Mouse (Mus musculus) activated CD4-positive, CD25-positive, alpha-beta regulatory T cell, adult 4 months (primary cell): ENCODE data around the gene S100a16. TPM values are rescaled to one million over a fixed set of nuclear protein-coding genes. Genes with fewer than 3 reads are reported as not detected.
A peak's percentile ranks its signal among the peaks of the same experiment; 100 is the strongest.

Source experiments
- ATAC-seq: one replicate; pipeline ENCODE4 v1.8.0; 2017
- polyA plus RNA-seq, 2 experiments: library from polyadenylated mRNA; unstranded; fragments of 100-300 nt; shearing (Covaris generic); gene quantifications; one replicate each; pipeline ENCODE4 v1.2.1; 2017

The S100a16 gene
- polyA plus RNA-seq, 2 experiments from 2014 or later = not detected

GRCm38 (mm10) chr3:90525421-90525820, 11.6 kb upstream of the S100a16 start:
- peak; percentile 75 for ATAC-seq

- no peak for ATAC-seq
These were observed 11.0 kb upstream of the S100a16 start for GRCm38 (mm10) chr3:90526076-90526475.

DNA sequence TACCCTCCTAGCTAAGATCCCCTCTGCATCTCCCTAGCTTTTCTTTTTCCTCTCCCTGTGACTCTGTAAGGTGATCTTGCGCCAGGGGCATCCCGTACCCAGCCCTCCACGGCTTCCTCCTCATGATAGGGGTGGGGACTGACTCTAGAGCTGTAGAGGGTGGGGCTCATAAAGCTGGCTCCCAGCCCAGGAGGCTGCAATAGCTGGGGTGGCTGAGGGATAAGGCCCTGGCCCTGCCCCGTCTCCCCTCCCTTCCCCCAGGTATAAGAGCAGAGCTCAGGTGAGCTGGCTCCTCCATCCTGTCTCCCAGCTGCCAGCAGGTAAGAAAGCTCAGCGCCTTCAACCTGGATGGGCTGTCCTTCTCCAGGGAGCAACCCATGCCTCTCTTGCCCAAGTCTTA, 10.5 kb upstream of the S100a16 start, which contains the start of gene S100a14:
TSS of gene S100a14 (plus strand) at position 277 of the 400 bp plus-strand sequence.
- no peak for ATAC-seq

DNA sequence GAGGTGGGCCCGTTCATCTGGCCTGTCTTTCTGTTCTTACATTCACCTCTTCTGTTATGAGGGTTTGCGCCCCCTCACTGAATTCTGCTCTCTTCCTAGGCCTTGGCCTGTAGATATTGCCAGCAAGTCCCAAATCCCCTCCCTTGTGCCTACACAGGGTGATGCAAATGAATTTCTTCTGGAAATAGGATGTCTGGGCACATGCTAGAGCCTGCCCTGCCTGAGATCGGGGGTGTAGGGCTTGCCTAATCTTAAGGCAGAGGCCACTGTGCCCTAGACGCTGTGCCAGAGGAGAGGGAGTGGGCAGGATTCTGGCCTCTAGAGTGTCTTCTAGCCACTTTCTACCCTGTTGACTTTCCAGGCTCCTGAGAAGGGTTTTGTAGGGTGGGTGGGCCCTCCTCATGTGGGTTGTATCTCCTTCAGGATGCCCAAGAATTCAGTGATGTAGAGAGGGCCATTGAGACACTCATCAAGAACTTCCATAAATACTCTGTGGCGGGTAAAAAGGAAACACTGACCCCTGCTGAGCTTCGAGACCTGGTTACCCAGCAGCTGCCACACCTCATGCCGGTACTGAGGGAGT, 9.7 kb upstream of the S100a16 start:
- ATAC-seq = no peak

DNA sequence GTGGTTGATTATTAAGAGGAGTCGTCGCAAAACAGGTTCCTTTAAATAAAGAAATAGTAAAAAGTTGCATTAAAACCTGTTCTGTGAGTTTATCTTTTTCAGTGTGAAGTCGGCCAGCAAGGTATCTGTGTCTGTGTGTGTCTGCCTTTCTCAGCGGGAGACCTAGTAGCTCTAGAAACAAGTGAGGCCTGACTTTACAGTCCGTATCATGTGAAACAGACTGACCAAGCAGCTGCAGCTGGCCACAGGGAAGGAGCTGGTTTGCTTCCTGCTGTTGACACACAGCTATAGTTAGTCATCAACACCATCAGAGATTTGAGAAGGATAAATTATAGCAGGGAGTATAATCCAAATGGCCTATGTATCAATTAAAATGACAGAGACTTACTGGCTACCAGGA, 5.3 kb upstream of the S100a16 start:
- no peak for ATAC-seq

DNA sequence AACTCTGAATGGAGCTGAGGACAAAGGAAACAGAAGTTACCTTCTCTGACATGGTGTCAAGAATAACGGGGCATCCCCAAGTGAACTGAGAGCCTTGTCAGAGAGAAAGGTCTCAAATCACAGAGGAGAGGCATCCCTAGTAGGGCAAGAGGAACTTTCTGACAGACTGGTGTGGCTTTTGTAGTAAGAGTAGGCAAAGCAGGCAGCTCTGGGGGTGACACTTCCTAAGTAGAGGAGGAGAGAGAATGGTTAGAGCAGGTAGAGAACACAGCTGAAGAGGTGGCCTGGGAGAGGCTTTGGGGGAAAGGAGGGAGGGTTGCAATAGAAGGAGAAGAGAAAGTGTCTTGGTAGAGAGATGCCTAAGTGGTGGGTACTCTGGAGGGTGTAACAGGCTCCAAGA, 1.6 kb upstream of the S100a16 start:
- no peak for ATAC-seq

DNA sequence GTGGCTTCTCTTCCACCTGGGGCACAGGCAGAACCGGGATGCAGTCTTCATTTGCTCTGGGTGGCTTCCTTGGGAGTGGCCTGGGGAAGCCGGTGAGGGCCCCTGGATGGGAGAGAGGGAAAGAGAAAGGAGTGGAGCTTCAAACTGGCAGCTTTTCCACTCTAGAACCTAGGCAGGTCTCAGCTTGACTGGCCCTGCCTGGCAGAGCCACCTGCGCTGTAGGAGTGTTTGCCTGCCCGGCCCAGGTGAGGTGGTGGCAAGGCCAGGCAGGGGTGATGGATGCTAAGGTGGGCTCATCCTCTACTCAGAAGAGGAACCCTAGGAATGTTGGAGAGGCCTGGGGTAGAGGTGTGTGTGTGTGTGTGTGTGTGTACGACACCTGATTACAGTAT, 847 bp downstream of the S100a16 start:
- no peak for ATAC-seq

DNA sequence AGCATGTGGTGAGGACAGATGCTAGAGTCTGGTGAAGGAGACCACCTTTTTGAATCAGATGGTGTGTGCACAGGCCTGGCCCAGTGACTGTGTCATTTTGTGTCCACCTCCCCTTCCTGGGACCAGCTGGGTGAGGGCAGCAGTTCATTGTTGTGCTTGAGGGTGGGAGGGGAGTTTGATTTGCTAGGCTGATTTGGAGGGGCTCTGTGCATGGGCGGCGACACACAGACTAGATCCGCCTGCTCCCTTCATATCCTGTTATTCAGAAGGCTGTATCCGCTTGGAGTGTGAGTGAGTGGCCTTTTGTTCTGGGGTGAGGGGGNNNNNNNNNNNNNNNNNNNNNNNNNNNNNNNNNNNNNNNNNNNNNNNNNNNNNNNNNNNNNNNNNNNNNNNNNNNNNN, 3.9 kb downstream of the S100a16 start:
- ATAC-seq = no peak

DNA sequence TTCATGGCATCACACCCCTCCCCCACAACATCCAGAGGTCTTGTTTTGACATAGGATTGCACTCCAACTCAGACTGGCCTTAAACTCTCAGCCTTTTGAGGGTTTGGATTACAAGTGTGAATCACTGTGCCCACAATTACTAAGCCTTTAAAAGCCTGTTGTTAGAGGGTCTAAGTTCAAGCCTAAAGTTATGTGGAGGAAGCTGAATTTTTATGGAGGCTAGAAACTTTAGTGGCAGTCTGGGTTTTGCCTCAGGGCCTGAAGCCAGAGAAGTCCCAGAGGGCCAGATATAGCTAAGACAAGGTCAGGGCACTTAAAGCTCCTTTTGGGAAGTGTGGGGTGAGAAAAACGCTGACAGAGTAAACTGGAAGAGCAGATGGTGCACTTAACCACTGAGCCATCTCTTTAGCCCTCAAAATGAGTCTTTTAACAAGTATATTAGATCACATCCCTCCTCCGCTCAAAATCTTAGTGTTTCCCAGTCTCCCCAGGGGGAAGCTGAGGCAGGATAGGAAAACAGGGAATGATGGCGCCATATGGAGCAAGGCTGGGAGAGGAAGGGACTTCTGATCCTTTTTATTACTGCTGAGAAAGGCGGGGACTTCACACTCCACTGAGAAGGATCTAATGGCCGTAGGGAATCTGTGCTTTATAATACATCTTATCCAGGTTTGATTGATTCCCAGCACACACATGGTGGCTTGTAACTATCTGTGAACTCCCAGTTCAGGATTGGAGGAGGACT, 12.8 kb downstream of the S100a16 start:
- no peak for ATAC-seq

GRCm38 (mm10) chr3:90550421-90550790, 13.4 kb downstream of the S100a16 start:
- ATAC-seq = no peak

DNA sequence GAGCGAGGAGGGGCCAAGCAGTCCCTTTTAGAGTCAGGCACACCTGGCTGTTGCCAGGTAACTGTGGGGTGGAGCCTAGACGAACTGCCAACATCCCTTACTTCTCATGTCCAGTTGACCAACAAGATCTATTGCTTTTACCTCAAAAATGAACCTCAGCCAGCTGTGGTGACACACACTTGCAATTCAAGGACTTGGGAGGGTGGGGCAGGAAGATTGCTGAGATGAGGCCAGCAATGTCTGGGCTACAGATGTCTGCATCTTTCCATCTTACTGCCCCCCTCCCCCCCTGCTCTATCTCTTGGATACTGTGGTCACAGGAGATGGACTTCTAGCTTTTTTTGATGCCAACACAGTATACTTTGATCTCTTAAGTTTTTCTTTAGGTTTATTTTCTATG, 15.2 kb downstream of the S100a16 start:
- ATAC-seq = no peak

- no peak for ATAC-seq
These were observed 18.9 kb downstream of the S100a16 start for GRCm38 (mm10) chr3:90555954-90556353.

DNA sequence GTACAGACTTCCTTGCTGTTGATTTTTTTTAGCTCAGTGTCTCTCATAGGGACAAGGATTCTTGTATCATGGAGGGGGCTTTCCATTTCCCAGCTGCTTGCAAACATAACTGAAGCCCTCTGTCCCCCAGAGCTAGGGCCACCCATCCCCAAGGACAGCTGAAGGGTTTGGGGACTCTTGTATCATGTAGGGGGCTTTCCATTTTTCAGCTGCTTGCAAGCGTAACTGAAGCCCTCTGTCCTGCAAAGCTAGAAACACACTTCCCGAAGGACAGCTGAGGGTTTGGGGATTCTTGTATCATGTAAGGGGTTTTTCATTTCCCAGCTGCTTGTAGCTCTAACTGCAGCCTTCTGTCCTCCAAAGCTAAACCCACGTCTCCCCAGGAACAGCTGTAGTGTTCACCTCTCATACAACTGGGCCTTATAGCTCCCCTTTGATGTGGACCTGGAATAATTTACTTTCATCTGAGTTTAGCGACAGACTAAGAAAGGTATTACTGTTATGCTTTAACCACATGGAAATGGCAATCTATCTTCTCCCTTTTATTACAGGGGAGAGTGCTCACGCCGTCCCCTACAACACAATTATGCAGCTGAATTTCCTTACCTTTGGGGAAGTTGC, 23.1 kb downstream of the S100a16 start, which contains the start of gene S100a3:
TSS of gene S100a3 (plus strand) at position 571 of the 621 bp plus-strand sequence.
- no peak for ATAC-seq

DNA sequence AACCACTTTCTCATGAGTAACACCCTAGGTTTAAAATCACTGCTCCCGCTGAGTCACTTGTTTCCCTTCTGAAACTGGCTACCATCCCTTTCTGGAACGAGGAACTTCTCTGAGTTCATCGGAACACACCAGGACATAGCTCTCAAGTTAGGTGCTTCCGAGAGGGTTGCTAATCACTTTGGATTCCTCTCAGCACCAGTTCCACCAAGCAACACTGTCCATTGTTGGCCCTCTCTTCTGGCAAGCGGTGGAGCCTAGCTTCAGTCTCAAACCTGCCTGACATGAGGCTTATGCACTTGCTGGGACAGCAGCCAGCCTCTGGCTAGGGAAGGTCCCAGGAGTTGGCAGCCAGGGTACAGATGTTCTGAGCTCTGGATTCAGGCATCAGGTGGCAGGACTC, 37.6 kb downstream of the S100a16 start:
- no peak for ATAC-seq

- no peak for ATAC-seq
These were observed 38.3 kb downstream of the S100a16 start for GRCm38 (mm10) chr3:90575320-90575719.

- no peak for ATAC-seq
These were observed 39.4 kb downstream of the S100a16 start for GRCm38 (mm10) chr3:90576351-90577001.

GRCm38 (mm10) chr3:90579433-90579832, 42.4 kb downstream of the S100a16 start:
- ATAC-seq = no peak

GRCm38 (mm10) chr3:90581141-90581540, 44.1 kb downstream of the S100a16 start:
- ATAC-seq = no peak

DNA sequence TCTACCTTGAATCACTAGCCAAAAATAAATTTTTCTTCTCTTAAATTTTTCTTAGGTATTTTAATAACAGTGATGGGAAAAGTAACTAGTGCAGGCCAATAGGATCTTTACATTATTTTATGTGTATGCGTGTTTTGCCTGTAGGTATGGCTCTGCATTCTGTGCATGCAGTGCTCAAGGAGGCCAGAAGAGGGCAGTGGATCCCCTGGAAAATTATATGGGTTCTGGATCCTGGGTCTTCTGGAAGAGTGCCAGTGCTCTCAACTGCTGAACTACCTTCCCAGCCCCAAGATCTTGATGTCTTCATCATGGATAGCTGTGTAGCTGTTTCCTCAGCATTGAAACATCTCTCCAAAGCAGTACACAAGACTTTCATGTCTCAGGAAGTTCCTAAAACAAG, 45.1 kb downstream of the S100a16 start:
- no peak for ATAC-seq

GRCm38 (mm10) chr3:90582556-90582955, 45.5 kb downstream of the S100a16 start:
- no peak for ATAC-seq

DNA sequence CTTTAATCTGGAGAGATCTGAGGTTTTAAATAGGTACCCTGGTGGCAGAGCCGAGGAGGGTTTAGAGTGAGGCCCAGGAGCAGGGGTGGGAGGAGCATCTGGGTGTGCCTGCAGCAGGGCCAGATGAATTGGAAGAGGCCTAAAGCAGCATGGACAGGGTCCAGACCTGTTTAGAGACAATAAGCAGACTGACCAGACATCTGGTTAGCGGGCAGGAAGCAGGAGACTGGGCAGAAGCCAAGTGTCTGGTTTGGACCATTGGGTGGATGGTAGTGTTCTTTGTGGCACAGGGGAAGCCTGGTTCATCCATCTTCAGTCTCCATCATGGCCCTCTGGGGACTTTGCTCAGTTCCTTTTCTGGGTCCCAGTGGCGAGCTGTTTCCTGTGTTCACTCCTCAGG, 46.8 kb downstream of the S100a16 start:
- no peak for ATAC-seq

GRCm38 (mm10) chr3:90585595-90585994, 48.5 kb downstream of the S100a16 start:
- ATAC-seq = no peak

DNA sequence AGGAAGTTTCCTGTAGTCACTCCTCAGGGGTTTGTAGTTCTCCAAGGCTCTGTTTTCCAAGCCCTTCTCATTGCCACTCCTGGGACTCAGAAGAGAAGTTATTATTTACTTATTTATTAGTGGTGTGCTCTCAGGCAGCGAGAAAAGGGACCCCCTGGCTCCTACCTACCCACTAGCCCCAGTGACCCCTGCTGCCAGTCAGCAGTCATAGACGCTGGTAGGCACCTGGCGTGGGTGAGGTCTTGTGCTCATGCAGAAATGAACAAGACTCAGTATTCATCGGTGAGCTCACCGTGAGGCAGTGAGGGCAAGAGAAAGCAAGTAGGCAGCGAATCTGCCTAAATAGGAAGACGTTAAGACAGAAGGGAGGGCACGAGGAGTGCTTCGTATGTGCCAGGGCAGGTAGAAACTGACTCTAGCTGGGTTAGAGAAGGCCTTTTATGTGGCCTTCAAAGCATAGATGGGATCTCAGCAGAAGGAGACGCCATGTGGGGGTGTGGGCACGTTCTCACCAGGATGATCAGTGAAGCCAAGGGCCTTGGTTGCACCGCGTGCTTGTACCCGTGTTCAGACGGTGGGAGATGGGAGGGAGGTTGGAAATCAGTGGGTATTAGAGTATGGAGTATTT, 49.1 kb downstream of the S100a16 start:
- ATAC-seq = no peak
